Mouse (Mus musculus) left cerebral cortex, adult 8-10 months (tissue): Measurements from ENCODE around the gene Exog. TPM values are rescaled to one million over a fixed set of nuclear protein-coding genes. Genes with fewer than 3 reads are reported as not detected.

Experiments
- DNase-seq, 2 experiments: peaks; one replicate each; pipeline ENCODE4 v3.0.0; 2022; ENCODE audit warnings: low spot score in 2 of 2
- total RNA-seq, 4 experiments: library from RNA; stranded (reverse); gene quantifications; 2 replicates each; pipeline ENCODE4 v1.2.4; 2022

The Exog gene
- total RNA-seq, 4 experiments from 2014 or later = 17.9 to 21.2 (median 19.4) TPM

DNA sequence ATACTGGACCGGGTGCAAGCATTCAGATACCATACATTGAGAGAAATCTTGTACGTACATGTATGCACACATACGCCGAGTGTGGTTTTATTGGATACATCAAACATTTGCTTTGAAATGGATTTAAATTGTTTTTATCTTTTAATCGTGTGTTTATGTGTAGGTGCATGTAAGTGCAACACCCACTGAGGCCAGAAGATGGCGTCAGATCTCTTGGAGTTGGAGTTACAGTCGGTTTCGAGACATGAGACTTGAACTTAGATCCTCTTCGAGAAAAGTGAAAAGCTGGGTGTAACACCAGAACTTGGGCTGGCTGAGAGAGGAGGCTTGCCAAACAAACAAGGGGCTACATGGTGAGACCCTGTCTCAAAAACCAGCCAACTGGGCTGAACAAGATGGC is 58.9 kb downstream of the Exog start:
- no peak for DNase-seq

DNA sequence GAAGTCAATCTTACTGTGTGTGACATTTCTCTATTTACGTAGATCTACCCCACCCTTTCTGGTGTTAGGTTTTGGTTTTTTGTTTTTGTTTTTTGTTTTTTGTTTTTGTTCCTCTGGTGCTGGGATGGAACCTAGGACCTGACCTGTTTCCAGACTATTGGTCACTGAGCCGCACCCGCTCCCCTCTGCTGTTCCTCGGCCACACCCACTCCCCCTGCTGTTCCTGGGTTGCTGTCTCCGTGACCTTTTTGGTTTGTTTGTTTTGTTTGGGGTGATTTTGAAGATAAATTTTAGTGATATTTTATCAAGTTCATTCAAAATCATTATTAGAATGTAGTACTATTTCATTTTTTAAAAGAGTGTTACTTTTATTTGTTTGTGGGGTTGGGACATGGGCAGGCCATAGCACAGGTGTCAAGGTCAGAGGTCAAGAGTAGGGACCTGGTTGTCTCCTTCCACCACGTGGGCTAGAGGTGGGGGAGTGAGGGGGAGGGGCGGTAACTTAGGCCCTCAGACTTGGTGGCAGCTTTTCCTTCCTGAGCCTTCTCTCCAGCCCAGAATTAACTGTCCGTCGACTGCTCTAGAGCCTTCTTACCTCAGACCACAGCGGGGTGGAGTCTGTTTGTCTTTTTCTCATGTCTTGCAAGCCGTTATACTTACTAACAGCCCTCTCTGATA is 60.4 kb downstream of the Exog start:
- DNase-seq = no peak

DNA sequence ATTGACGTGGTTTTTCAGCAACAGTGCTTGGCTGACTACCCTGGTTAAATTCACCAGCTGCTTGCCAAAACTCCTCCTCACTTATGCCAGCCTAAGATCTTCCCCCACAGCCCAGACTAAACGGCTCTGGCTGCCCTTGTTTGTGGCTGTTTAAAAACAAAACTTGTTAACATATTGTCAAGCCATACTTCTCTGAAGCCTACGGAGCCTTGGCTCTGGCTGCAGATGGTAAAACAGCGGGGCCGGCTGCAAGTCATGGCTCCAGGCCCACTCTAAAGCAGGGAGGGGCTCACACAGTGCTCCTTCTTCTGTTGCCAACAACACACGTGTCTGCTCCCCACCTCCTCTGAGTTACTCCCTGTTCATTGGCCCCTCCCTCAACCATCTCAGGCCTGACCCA is 66.2 kb downstream of the Exog start:
- DNase-seq = peak in 1 of 2 experiments; percentile 73

DNA sequence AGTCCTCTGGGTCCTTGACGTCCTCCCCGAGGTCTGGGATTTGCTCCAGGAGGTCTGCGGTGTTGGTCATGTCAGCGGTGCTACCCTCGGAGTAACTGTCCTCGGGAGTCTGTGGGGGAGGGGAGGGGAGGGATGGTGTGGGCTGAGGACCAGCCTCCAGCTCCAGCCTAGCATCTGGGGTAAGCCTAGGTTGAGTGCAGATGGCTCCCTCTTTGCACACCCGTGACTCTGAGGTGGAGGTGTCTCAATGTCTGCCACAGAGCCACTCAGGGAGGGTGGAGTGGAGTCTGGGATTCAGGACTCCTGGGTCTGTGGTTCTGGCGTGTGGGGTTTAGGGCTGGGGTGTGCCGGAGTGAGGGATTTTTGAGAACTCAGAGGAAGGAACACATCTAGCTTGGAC is 68.2 kb downstream of the Exog start:
- DNase-seq = no peak

DNA sequence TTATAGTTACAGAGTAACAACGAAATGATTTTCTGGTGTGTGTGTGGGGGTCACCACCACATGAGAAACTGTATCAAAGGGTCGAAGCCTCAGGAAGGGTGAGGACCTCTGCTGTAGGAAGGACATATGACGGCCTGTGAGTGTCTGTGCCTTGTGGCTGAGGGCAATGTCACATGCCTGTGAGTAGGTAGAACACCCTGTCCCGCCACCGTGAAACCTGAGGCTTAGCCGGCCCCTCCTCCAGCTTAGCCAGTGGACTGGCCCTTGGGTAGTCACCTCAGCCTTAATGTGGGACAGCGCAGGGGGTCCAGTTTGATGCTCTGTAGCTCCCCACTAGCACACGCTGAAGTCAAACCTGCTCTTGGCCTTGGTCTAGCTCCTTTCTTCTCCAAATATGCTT is 69.1 kb downstream of the Exog start:
- DNase-seq = no peak

DNA sequence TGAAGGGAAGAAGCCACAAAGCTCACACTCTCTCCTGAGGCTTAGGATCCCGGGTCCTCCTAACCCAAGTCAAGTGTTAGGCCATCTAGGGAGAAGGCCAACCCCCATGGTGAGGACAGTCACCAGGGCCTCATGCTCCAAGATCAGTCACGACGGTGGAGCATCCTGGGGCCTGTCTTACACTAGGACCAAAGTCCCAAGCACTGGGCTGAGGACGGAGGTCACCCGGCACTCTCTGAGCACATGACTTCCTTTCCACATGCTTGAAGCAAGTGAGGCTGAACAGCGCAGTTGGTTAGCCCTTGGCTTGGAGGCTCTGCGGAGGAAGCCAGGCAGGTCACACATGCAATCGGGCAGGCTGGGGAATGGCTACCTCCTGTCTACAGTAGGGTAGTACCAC is 70.2 kb downstream of the Exog start:
- DNase-seq = no peak

Other genes starting within 250 kb of the Exog start
- under 1 TPM in 1 of 4 experiments, not detected in 3; 0.21 TPM for gene Slc22a13, start 235.8 kb upstream of the Exog start, total RNA-seq
- 10 to 100 TPM; 34.5 to 38.8 (median 35.4) TPM for gene Oxsr1, start 122.5 kb upstream of the Exog start, total RNA-seq
- 10 to 100 TPM; 60.2 to 76.5 (median 66.7) TPM for gene Acaa1a, start 105.3 kb upstream of the Exog start, total RNA-seq
- gene Myd88, start 103.5 kb upstream of the Exog start, total RNA-seq = 1 to 10 TPM; 7.0 to 8.5 (median 7.6) TPM
- gene Xylb, start 87.6 kb upstream of the Exog start, total RNA-seq = 1 to 10 TPM; 5.6 to 6.2 (median 5.8) TPM
- not detected for gene Slc22a14, start 79.4 kb upstream of the Exog start, total RNA-seq
- 10 to 100 TPM; 14.9 to 18.4 (median 16.7) TPM for gene Acvr2b, start 42.8 kb upstream of the Exog start, total RNA-seq
- gene Scn5a, start 134.1 kb downstream of the Exog start, total RNA-seq = 1 to 10 TPM; 3.5 to 4.6 (median 4.4) TPM